Mouse (Mus musculus) cerebellum, postnatal 14 days (tissue): Measurements from ENCODE around the gene Hist2h3c2.

Source experiments
- DNase-seq, 2 experiments: peaks; one replicate each; pipeline ENCODE4 v3.0.0; 2021; ENCODE audit warnings: mixed read lengths in 2 of 2

Gene Hist2h3c2

GRCm38 (mm10) chr3:96195616-96196313, 43.2 kb downstream of the Hist2h3c2 start:
- DNase-seq: peak; percentile 45 to 68

- DNase-seq: no peak
Observed at GRCm38 (mm10) chr3:96194966-96195365, 44.0 kb downstream of the Hist2h3c2 start.

DNA sequence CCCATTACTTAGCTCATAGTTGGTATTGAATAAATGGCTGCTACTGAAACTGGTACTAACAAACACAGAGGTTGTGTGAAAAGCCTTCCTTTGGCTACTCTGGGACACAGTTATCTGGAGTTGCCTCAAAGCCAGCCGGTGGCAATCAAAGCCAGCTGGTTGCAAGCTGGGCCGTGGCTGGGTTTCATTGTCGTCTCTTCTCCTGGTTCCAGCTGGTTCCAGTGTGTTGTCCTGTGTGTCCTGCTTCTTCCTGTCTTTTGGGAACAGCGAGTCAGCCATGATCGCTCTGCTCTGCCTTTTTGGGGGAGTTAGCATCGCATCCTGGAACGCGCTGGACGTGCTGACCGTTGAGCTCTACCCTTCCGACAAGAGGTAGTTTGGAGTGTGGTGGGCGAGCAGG, 46.0 kb downstream of the Hist2h3c2 start:
- DNase-seq: no peak
